Mouse (Mus musculus): Measurements from ENCODE around the gene Wdr53. TPM values are rescaled to one million over a fixed set of nuclear protein-coding genes. Genes with fewer than 3 reads are reported as not detected.
"Not testable (repeated sequence)": the region's sequence is repeated elsewhere in the genome, so short reads cannot be mapped to it uniquely, and the experiment has no call there.

Gene Wdr53
- 8.7 TPM in 1 of 2 replicates, not detected in the other for polyA plus RNA-seq (2012; ENCODE audit: insufficient read depth, low replicate concordance)

DNA sequence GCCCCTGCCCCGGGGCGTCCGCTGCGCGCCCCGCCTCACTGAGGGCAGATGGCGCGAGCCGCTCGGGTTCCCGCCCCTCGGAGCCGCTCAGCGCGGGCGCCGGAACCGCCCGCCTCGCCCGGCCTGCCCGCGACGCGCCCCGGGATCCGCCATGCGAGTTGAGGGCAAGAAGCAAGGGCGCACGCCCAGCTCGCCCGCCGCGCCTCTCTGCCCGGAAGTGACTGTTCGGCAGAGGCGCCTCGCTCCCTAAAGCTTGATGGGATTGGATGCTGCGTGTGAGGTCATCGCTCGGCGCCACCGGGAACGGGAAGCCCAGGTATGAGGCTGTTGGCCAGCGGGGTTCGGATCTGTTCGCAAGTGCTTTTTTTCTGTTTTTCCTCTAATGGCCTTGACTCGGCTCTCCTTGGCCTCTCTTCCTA lies at the start of gene Wdr53, which contains the start of gene Fbxo45:
Wdr53 (plus strand) TSS at position 276 of the 419 bp plus-strand sequence.
Fbxo45 (minus strand) TSS at position 207 of the 419 bp plus-strand sequence.
- TF ChIP-seq FLI1 (IDR thresholded peaks at IDR 0.05; ENCODE audit: low read length) (peak; percentile 22; the same call in 1 of the 2 replicates), GATA1 (IDR thresholded peaks at IDR 0.05; ENCODE audit: borderline replicate concordance, low read length) (no peak)
- Histone ChIP-seq H3K9me3 (no peaks in the 10 kb centered on the region), H3K27me3 (replicated peaks) (no peaks in the 10 kb centered on the region), H3K36me3 (replicated peaks; ENCODE audit: low read length) (peaks cover 14% of the 10 kb centered on the region), H3K4me1 (peaks cover 49% of the 10 kb centered on the region), H3K4me3 (replicated peaks) (peak within 1 kb of the TSS; percentile 99)

DNA sequence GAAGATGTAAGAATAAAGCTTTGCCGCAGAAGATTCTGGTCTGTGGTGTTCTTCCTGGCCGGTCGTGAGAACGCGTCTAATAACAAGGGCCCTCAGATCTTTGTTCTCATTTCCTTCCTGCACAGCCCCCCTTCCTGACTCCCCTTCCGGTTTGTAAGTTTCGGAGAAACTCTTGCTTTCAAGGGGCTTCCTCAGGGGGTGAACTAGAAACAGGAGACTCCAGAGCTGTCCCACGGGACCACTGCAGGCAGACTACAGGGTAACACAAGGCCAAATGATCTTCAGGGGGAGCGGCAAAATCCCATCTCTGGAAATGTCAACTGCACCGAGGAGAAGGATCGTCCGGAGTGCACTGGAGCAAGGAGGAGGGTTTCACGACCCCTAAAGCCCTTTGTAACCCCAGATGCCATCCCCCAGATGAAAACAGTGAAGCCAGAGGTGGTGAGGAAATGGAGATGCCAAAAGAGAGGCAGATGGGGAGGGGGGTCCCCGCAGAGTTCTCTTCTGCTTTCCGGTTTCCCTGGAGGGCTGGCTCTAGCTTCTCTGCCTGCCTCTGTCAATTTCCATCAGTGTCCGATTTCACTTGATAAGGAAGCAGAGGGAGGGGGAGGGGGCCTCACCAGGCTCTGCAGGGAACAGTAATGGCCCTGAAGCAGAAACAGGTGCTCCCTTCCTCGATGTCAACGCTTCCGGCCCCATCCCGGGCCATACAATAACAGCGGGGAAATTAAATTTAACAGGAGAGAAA lies 46.6 kb upstream of the Wdr53 start:
- no peaks in the 10 kb centered on the region for H3K36me3 ChIP-seq (replicated peaks; ENCODE audit: low read length)
- peak overlapping the region; percentile 76 for H3K4me3 ChIP-seq (replicated peaks)
- H3K9me3 ChIP-seq, result no peaks in the 10 kb centered on the region
- TF ChIP-seq FLI1 (IDR thresholded peaks at IDR 0.05; ENCODE audit: low read length) (no peak), GATA1 (IDR thresholded peaks at IDR 0.05; ENCODE audit: borderline replicate concordance, low read length) (no peak)
- no peaks in the 10 kb centered on the region for H3K27me3 ChIP-seq (replicated peaks)
- peaks cover 33% of the 10 kb centered on the region for H3K4me1 ChIP-seq

DNA sequence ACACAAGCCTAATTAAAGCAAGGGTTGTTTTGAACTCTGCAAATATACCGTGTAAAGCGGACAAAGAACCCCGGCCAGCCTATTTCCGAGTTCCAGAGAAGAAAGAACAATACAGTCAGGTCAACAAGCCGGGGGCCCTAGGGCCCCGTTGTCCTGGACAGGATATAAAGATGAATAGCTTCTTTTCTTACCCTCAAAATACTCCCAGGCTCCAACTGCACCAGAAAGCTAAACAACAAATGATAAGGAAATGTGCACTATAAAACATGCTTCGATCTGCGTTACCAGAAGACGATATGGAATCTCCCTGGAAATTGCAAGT lies 46.1 kb upstream of the Wdr53 start:
- Histone ChIP-seq H3K36me3 (replicated peaks; ENCODE audit: low read length) (no peaks in the 10 kb centered on the region), H3K27me3 (replicated peaks) (no peaks in the 10 kb centered on the region), H3K4me1 (peaks cover 33% of the 10 kb centered on the region), H3K4me3 (replicated peaks) (no peak overlapping the region), H3K9me3 (no peaks in the 10 kb centered on the region)
- TF ChIP-seq FLI1 (IDR thresholded peaks at IDR 0.05; ENCODE audit: low read length) (no peak), GATA1 (IDR thresholded peaks at IDR 0.05; ENCODE audit: borderline replicate concordance, low read length) (no peak)

DNA sequence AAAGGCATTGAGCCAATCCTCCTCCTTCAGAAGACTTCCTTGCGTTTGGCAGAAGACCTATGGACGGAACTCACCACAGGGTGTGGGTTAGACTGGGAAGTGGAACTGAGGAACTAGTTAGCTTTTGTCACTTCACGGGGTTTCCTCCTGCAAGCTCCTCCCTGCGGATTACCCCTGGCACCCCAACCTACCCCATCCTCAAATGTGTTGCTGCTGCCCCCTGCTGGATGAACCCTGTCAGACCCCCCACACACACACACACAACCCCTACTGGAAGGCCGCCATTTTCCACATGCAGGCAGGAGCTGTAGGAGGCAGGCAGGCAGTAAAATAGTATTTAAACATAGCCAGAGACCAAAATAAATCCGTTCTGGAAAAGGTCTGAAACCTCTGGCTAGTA lies 44.3 kb upstream of the Wdr53 start:
- TF ChIP-seq FLI1 (IDR thresholded peaks at IDR 0.05; ENCODE audit: low read length), result no peak
- H3K36me3 ChIP-seq (replicated peaks; ENCODE audit: low read length), result no peaks in the 10 kb centered on the region
- H3K9me3 ChIP-seq, result 0 out of 2 replicates have a peak, but pooled peaks cover 3% of the 10 kb centered on the region
- H3K27me3 ChIP-seq (replicated peaks), result peaks cover 2% of the 10 kb centered on the region
- H3K4me1 ChIP-seq, result peaks cover 33% of the 10 kb centered on the region
- H3K4me3 ChIP-seq (replicated peaks), result peak overlapping the region; percentile 70

DNA sequence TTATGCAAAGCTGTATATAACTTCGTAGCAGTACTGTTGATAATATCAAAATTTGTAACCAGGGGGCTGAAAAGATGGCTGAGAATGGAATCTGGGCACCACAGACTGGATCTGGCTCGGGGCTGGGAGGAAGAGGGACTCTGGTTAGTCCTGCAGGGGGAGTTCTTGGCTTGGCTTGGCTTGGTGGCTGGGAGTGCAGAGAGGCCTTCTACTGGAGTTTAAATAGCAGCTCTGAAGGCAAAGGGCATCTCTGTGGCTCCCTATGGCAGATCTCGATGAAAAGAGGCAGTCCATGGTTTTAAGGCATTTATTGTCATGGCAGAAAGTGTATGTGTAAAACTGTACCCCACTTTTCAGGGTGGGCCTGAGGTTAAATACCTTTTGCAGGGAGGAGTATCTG lies 42.1 kb upstream of the Wdr53 start:
- TF ChIP-seq FLI1 (IDR thresholded peaks at IDR 0.05; ENCODE audit: low read length) (no peak), GATA1 (IDR thresholded peaks at IDR 0.05; ENCODE audit: borderline replicate concordance, low read length) (no peak)
- peaks cover 3% of the 10 kb centered on the region for H3K36me3 ChIP-seq (replicated peaks; ENCODE audit: low read length)
- H3K4me1 ChIP-seq, result peaks cover 33% of the 10 kb centered on the region
- H3K9me3 ChIP-seq, result peaks cover 15% of the 10 kb centered on the region
- peaks cover 2% of the 10 kb centered on the region for H3K27me3 ChIP-seq (replicated peaks)
- H3K4me3 ChIP-seq (replicated peaks), result no peak overlapping the region

DNA sequence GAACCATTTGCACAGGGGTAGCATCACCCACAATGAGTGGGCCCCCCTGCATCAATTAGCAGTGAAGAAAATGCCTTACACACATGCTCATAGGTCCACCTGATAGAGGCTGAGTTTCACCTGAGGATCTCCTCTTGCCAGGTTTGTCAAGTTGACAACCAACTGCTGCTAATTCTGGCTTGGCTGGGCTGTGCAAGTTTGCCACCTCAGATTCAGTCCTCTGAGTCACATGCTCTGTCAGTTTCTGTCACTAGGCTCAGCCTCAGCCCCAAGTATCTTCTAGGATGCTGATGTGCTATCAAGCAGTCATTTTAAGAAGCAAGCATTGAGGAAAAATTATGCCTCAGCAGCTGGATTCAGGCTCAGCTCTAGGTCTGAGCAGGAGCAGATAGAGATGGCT lies 32.9 kb upstream of the Wdr53 start:
- Histone ChIP-seq H3K27me3 (replicated peaks) (peaks cover 4% of the 10 kb centered on the region), H3K36me3 (replicated peaks; ENCODE audit: low read length) (peaks cover 2% of the 10 kb centered on the region), H3K4me3 (replicated peaks) (no peak overlapping the region), H3K4me1 (peaks cover 19% of the 10 kb centered on the region), H3K9me3 (peaks cover 13% of the 10 kb centered on the region)
- TF ChIP-seq GATA1 (IDR thresholded peaks at IDR 0.05; ENCODE audit: borderline replicate concordance, low read length) (no peak), FLI1 (IDR thresholded peaks at IDR 0.05; ENCODE audit: low read length) (no peak)

DNA sequence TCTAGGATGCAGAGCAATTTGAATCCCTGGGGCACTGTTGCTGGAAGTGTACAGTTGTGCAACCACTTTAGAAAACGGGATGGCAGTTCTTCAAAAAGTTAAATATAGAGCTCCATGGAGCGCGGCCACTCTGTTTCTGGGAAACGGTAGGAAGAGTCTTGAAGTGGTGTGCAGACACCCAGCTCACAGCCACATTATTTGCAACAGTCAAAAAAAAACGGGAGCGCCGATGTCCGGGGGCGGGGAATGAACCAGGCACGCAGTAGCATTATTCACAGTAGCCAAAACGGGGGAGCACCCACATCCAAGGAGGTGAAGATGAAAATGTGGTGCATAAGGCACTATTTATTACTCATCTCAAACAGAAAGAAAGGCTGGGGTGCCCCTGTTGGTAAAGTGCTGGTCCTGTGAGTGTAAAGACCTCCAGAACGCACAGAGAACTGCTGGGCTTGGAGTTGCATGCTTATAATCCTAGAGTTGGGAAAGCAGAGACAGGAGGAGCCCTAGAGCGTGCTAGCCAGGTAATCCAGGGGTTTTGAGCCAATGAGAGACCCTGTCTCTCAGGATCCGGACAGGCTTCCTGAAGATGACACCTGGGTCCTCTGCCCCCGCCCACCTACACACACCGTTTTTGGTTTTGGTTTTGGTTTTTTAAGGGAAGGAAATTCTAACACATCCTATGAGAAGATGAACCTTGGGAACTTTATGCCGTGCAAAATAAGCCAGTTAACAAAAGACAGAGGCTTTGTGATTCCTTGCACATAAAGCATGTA lies 32.0 kb upstream of the Wdr53 start:
- TF ChIP-seq FLI1 (IDR thresholded peaks at IDR 0.05; ENCODE audit: low read length) (no peak), GATA1 (IDR thresholded peaks at IDR 0.05; ENCODE audit: borderline replicate concordance, low read length) (no peak)
- peaks cover 6% of the 10 kb centered on the region; the same call in 1 of the 2 replicates for H3K9me3 ChIP-seq
- H3K4me3 ChIP-seq (replicated peaks), result peak overlapping the region; percentile 23
- H3K4me1 ChIP-seq, result peaks cover 19% of the 10 kb centered on the region
- H3K27me3 ChIP-seq (replicated peaks), result peaks cover 4% of the 10 kb centered on the region
- no peaks in the 10 kb centered on the region for H3K36me3 ChIP-seq (replicated peaks; ENCODE audit: low read length)

DNA sequence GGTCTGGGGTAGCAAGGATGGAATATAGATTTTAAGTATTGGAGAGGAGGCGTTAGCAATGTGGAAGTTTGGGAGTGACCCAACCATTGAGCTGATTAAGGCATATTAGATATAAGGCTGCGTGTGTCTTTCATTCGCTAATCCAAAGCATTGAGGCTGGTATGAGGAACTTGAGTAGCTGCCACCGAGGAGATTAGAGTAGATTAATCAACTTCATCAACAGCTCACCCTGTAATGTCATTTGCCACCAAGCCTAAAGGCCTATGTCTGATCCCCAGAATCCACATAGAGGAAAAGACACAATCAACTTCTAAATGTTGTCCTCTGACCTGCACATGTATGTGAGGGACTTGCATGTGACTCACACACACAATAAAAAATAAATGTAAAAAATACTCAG lies 25.2 kb upstream of the Wdr53 start:
- TF ChIP-seq GATA1 (IDR thresholded peaks at IDR 0.05; ENCODE audit: borderline replicate concordance, low read length) (no peak), FLI1 (IDR thresholded peaks at IDR 0.05; ENCODE audit: low read length) (no peak)
- peaks cover 3% of the 10 kb centered on the region; the same call in 1 of the 2 replicates for H3K4me1 ChIP-seq
- peaks cover 6% of the 10 kb centered on the region; the same call in 1 of the 2 replicates for H3K9me3 ChIP-seq

DNA sequence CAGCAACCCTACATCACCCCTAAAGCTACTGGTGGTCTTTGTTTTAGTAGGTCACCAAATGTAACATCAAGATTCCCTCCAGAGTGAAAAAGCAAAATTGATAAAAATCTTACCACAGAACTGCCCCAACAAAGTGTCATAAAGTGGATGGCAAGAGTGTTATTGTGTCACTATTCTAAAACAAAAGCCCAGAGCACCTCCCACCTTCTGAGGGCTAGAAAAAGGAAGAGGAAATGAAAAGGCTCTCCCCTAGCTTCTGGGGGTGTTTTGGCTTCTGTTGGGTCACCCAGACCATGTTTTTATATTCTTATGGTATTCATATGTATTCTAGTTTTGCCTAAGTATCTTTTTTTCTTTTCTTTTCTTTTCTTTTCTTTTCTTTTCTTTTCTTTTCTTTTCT lies 24.6 kb upstream of the Wdr53 start:
- Histone ChIP-seq H3K27me3 (replicated peaks) (no peaks in the 10 kb centered on the region), H3K4me1 (no peaks in the 10 kb centered on the region; the same call in 1 of the 2 replicates), H3K36me3 (replicated peaks; ENCODE audit: low read length) (no peaks in the 10 kb centered on the region), H3K9me3 (peaks cover 6% of the 10 kb centered on the region; the same call in 1 of the 2 replicates), H3K4me3 (replicated peaks) (no peak overlapping the region)
- TF ChIP-seq FLI1 (IDR thresholded peaks at IDR 0.05; ENCODE audit: low read length), result no peak

More for the DNA sequence above, 25.2 kb upstream of the Wdr53 start:
- Histone ChIP-seq H3K4me3 (replicated peaks) (no peak overlapping the region), H3K27me3 (replicated peaks) (peaks cover under 1% of the 10 kb centered on the region), H3K36me3 (replicated peaks; ENCODE audit: low read length) (no peaks in the 10 kb centered on the region)

DNA sequence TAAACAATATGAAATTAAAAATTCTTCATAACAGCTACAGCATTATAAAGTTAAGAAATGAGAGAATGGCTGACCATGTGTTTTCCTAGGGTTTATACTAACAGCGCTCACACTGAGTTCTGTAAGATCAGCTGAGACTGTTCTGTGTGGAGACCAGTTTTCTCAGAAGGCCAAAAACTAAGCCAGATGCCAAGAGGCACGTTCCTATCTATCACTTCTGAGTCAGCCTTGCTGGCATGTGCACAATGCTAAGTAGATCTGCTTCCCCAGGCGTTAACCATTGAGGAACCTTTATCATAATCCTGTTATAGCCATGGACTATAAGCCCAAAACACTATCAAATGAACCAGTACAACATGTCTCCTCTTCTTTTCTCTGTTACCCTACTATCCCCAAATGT lies 15.0 kb upstream of the Wdr53 start:
- peaks cover 46% of the 10 kb centered on the region for H3K36me3 ChIP-seq (replicated peaks; ENCODE audit: low read length)
- not testable (repeated sequence) for H3K9me3 ChIP-seq; H3K4me3 ChIP-seq (replicated peaks); H3K27me3 ChIP-seq (replicated peaks)
- peaks cover 16% of the 10 kb centered on the region for H3K4me1 ChIP-seq
